Mouse (Mus musculus) B cell, adult 62 days (primary cell): ENCODE measurements around the gene Tmem121b. TPM values are rescaled to one million over a fixed set of nuclear protein-coding genes. Genes with fewer than 3 reads are reported as not detected.

Experiments used
- total RNA-seq: library from RNA; stranded (reverse); gene quantifications from 4 replicates; pipeline ENCODE4 v1.2.4, GENCODE M21; 2023

Tmem121b gene
- total RNA-seq = 0.12 to 0.15 TPM in 2 of 4 replicates, not detected in the others

DNA sequence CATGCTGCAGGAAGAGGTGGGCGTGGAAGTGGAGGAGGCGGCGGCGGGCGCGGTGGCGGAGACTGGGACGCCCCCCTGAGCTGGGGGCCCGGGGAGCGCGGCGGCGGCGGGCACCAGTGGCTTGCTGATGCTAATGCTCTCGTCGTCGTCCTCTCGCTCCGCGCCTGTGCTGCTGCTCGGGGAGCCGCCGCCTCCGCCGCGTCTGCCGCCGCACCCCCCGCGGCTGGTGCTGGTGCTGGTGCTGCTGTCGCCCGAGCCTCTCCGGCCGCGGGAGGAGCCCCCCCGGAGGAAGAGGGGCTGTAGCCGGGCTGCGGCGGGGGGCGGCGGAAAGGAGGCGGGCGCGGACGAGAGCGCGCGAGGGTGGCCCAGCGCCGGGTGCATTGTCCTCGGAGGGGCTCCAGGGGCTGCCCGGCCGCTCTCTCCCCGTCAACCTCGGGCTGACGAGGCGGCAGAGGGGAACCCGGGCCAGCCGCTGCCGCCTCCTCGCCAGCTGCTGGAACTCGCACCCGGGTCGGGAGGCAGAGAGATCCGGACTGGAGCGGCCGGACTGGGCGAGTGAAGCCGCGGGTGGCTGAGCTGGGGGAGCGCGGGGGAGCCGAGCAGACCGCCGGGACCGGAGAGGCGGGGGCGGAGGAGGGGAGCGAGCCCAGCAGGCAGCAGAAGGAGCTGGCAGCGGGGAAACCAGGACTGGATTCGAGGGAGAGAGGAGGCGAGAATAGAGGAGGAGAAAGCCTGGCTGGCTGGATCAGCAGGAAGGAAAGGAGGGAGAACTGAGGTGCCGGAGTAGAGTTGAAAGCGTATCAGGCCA is at the start of gene Tmem121b:
Gene Tmem121b (minus strand): TSS at position 434 of the 808 bp plus-strand sequence.

DNA sequence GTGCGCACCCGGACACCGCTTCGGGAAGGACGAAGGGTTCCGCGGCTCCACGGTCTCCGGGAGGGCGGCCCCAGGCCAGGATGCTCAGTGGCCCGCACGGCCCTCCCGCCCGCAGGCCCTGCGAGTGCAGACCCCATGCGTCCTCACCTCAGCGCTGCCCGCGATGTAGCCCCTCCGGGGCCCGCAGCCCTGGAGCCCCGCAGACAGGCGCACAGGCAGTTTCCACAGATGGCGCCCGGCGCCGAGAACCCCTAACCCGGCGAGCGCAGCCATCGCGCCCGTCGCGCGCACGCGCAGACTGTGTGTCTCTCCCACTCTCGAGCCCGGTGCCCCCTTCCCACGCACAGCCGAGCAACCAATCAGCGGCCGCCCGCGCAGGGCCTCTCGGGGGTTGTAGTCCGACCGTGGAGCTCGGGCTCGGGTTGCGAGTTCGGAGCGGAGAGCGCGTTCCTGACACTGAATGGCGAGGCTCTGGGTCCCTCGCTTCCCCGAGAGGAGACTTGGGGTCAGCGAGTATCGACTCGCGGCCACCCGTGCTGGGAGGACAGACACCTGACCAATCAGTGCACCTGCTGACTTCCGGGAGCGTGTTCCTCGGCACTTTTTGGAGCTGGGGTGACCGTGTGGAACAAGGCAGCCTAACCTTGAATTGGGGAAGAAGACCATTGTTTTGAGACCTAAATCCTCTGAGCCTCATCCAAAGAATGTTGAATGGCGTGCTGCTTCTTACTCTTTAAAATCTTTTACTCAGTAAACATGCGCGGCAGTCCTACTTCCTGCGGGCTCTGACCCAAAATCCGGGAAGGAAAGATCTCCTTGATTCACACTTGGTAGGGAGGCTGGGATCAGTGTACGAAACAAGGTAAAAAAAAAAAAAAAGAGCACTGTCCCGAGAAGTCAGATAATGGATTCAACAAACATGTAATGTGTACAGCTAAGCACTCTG is 37.7 kb upstream of the Tmem121b start, which contains the start of gene Hdhd5:
Gene Hdhd5 (minus strand): TSS at position 300 of the 946 bp plus-strand sequence.

DNA sequence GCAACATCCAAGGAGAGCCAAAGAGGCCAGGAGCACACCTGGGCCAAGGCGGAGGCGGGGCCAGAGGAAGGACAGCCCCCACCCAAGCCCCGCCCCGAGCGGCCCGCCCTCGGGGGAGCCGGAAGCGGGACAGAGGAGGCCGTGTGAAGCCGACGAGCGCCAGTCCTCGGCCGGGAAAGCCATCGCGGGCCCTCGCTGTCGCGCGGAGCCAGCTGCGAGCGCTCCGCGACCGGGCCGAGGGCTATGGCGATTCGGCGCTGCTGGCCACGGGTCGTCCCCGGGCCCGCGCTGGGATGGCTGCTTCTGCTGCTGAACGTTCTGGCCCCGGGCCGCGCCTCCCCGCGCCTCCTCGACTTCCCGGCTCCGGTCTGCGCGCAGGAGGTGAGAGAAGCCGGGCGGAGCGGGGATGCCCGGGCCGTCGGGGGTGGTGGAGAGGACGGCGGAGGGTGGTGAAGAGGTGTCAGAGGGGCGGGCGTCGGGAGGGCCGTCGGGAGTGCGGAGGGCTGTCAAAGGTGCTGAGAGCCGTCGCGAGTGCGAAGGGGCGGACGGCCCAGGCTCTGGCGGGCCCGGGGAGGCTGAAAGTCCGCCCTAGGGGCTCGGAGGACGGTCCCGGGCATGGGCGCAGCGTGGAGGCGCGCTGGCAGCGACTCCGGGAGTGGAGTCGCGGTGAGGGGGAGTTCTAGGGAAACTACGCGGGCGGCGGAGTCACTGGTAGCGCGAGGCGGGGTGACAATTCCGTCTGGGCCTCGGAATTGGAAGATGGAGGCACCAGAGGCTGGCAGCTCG is 30.3 kb downstream of the Tmem121b start, which contains the start of gene Il17ra:
Gene Il17ra (plus strand): TSS at position 162 of the 786 bp plus-strand sequence.

Other genes with a start within 250 kb of the Tmem121b start
- gene D330020A13Rik, start 199.4 kb downstream of the Tmem121b start, total RNA-seq = not detected in 4 replicates
- gene B4galnt3, start 199.2 kb downstream of the Tmem121b start, total RNA-seq = not detected in 4 replicates
- 176 to 186 TPM (median 179 TPM) in 4 replicates for gene Kdm5a, start 129.7 kb downstream of the Tmem121b start, total RNA-seq
- 11.0 to 13.8 TPM (median 12.2 TPM) in 4 replicates for gene Ccdc77, start 129.4 kb downstream of the Tmem121b start, total RNA-seq
- gene Il17ra, start 30.6 kb downstream of the Tmem121b start, total RNA-seq = 140 to 146 TPM (median 143 TPM) in 4 replicates
- gene Hdhd5, start 37.5 kb upstream of the Tmem121b start, total RNA-seq = 27.8 to 31.1 TPM (median 30.5 TPM) in 4 replicates
- 34.1 to 46.4 TPM (median 38.0 TPM) in 4 replicates for gene Cecr2, start 172.6 kb upstream of the Tmem121b start, total RNA-seq